Mouse (Mus musculus): ENCODE data around the gene Acvrl1. TPM values are rescaled to one million over a fixed set of nuclear protein-coding genes. Genes with fewer than 3 reads are reported as not detected.

The Acvrl1 gene
- polyA plus RNA-seq, 1 experiment from 2014 or later = 6.7 TPM

DNA sequence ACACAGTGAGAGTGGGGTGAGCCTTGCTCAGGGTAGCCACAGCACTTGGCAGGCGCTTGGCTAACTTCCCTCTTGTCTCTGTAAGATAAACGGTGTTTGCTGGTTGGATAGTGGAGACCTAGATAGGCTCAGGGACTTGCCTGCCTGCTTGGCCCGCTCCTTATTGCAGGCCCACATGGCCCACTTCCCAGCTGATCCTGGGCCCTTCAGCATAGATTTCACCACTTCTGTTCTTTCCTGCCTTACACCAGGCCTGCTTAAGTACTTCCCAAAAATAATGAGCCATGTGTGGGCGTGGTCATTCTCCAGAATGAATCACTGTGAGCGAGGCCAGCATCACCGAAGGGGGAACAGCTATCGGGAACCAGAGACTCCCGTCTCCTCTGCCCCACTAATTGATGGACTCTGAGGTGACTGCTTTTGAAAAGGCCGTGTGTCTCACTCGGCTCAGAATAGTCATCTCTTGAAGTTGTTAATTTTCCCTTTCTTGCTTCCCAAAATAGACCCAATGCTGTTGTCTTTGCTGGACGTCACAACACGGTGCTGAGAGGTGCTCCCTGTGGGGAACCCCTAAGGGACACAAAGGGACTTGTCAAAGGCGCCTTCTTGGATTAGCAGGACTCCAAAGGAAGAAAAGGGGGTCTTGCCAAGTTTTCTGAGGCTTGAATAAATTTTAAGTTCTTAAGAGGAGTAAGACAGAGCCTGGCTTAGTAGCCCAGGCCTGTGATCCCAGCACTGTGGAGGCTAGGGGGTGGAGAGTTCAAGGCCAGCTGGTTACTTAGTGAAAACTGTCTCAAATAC is 63.3 kb downstream of the Acvrl1 start:
- WGBS = 5% methylated on average over 13 of the region's 13 CpGs
- Histone ChIP-seq H3K9ac (replicated peaks) (no peak overlapping the region), H3K9me3 (no peaks in the 10 kb centered on the region), H3K27me3 (no peaks in the 10 kb centered on the region), H3K36me3 (peaks cover 23% of the 10 kb centered on the region), H3K4me2 (replicated peaks) (no peak overlapping the region), H3K4me1 (peaks cover 28% of the 10 kb centered on the region), H3K27ac (replicated peaks) (0 out of 2 replicates have a peak overlapping the region, but pooled peaks have one; percentile 17), H3K4me3 (no peak overlapping the region)
- ATAC-seq (replicated peaks) = peak; percentile 85

DNA sequence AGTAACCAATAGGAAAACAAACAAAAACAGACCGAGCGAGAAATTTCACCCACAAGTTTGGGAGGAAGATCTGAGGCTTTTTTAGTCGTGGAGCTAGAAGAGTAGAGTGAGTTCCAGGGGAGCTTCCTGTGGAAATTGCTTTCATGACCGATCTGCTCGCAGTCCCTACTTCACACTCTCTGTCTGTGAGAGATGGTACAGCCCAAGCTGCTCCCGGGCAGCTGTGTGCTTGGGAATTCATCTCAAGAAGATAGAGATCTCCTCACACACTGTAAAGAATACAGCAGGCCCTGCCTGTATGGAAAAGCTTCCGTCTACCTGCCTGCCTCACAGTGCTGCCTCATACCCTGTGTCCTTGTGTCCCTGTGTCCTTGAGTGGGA is 63.9 kb downstream of the Acvrl1 start:
- ATAC-seq (replicated peaks) = no peak
- Histone ChIP-seq H3K4me1 (peaks cover 28% of the 10 kb centered on the region), H3K27ac (replicated peaks) (0 out of 2 replicates have a peak overlapping the region, but pooled peaks have one; percentile 17)

DNA sequence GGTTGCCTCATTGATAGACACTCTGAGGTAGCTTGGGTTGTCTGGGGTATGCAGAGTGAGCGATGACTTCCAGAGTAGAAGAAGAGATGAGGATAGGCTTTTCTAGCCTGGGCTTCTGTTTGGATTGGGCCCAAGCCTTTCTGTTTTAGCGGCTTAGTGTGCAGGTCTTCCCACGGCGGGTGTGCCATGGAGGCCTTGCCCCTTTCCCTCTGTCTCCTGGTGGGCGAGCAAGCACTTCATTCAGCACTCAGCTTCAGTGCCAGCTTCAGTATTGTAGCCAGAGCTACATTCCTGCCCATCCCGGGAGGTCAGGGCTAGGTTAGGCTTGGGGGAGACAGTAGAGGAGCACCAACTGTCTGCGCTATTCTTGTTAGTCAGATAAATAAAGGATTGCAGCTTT is 64.3 kb downstream of the Acvrl1 start:
- WGBS = 79% methylated on average over 7 of the region's 7 CpGs

More for the DNA sequence above, 63.9 kb downstream of the Acvrl1 start:
- no peak overlapping the region for H3K4me3 ChIP-seq
- 25% methylated on average over 7 of the region's 7 CpGs for WGBS
- no peaks in the 10 kb centered on the region for H3K9me3 ChIP-seq
- H3K27me3 ChIP-seq = no peaks in the 10 kb centered on the region
- H3K9ac ChIP-seq (replicated peaks) = no peak overlapping the region
- H3K36me3 ChIP-seq = peaks cover 27% of the 10 kb centered on the region
- H3K4me2 ChIP-seq (replicated peaks) = no peak overlapping the region

DNA sequence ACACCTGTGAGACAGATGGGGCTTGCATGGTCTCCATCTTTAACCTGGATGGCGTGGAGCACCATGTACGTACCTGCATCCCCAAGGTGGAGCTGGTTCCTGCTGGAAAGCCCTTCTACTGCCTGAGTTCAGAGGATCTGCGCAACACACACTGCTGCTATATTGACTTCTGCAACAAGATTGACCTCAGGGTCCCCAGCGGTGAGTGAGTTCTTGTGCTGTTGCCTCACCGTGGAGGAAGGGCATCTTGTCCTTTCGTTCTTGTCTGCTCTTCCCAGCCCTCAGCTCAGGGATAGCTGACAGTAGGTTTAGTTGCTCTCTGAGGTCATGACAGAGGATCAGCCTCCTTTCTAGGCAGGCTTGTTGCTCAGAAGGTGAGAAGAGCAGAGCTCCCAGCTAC is 65.6 kb downstream of the Acvrl1 start:
- no peak overlapping the region for H3K27ac ChIP-seq (replicated peaks)
- no peaks in the 10 kb centered on the region for H3K27me3 ChIP-seq
- H3K36me3 ChIP-seq = peaks cover 36% of the 10 kb centered on the region
- no peak overlapping the region for H3K4me2 ChIP-seq (replicated peaks)
- H3K9ac ChIP-seq (replicated peaks) = no peak overlapping the region
- H3K4me1 ChIP-seq = peaks cover 28% of the 10 kb centered on the region
- H3K9me3 ChIP-seq = no peaks in the 10 kb centered on the region
- ATAC-seq (replicated peaks) = no peak
- H3K4me3 ChIP-seq = no peak overlapping the region
- WGBS = 99% methylated on average over 6 of the region's 6 CpGs

More for the DNA sequence above, 64.3 kb downstream of the Acvrl1 start:
- no peak overlapping the region for H3K9ac ChIP-seq (replicated peaks)
- H3K4me3 ChIP-seq = no peak overlapping the region
- H3K27me3 ChIP-seq = no peaks in the 10 kb centered on the region
- H3K4me2 ChIP-seq (replicated peaks) = no peak overlapping the region
- peaks cover 28% of the 10 kb centered on the region for H3K4me1 ChIP-seq
- H3K36me3 ChIP-seq = peaks cover 31% of the 10 kb centered on the region
- H3K27ac ChIP-seq (replicated peaks) = no peak overlapping the region
- ATAC-seq (replicated peaks) = no peak
- H3K9me3 ChIP-seq = no peaks in the 10 kb centered on the region

Small RNA genes within 50 kb of the gene (microRNA-seq; reads per million reads assigned to microRNA genes)
- 1.1 reads per million for gene Mir6962

Other genes starting within 250 kb of the Acvrl1 start
- gene Gm47841, start 81.1 kb upstream of the Acvrl1 start, polyA plus RNA-seq (2015; fragmentation: Nextera tagmentation; extraction: Ambion mirVana) = not detected in 2 replicates
- not detected in 2 replicates for gene Fignl2, start 50.0 kb upstream of the Acvrl1 start, polyA plus RNA-seq (2015; fragmentation: Nextera tagmentation; extraction: Ambion mirVana)
- gene Ankrd33, start 12.8 kb upstream of the Acvrl1 start, polyA plus RNA-seq (2015; fragmentation: Nextera tagmentation; extraction: Ambion mirVana) = not detected in 2 replicates
- 22.6 and 22.8 TPM in 2 replicates for gene Acvr1b, start 45.5 kb downstream of the Acvrl1 start, polyA plus RNA-seq (2015; fragmentation: Nextera tagmentation; extraction: Ambion mirVana)
- gene Grasp, start 95.7 kb downstream of the Acvrl1 start, polyA plus RNA-seq (2015; fragmentation: Nextera tagmentation; extraction: Ambion mirVana) = 1.3 and 1.7 TPM in 2 replicates
- gene Nr4a1, start 125.7 kb downstream of the Acvrl1 start, polyA plus RNA-seq (2015; fragmentation: Nextera tagmentation; extraction: Ambion mirVana) = 3.7 and 4.3 TPM in 2 replicates
- gene Atg101, start 155.8 kb downstream of the Acvrl1 start, polyA plus RNA-seq (2015; fragmentation: Nextera tagmentation; extraction: Ambion mirVana) = 86.4 and 86.8 TPM in 2 replicates
- 0.37 and 0.48 TPM in 2 replicates for gene 6030408B16Rik, start 164.7 kb downstream of the Acvrl1 start, polyA plus RNA-seq (2015; fragmentation: Nextera tagmentation; extraction: Ambion mirVana)
- gene Krt80, start 241.6 kb downstream of the Acvrl1 start, polyA plus RNA-seq (2015; fragmentation: Nextera tagmentation; extraction: Ambion mirVana) = 0.08 TPM in 1 of 2 replicates, not detected in the other

Data from forebrain, embryonic 15.5 days (tissue).